In genomic region chr12:90729648-90730047, GRCm38 (mm10) we compare ENCODE assay signal across 8 mouse cellular contexts. TPM values are rescaled to one million over a fixed set of nuclear protein-coding genes. Genes with fewer than 3 reads are reported as not detected.
A peak's percentile ranks its signal among the peaks of the same experiment; 100 is the strongest.
DNase-seq lines count a peak whose midpoint lies in the region; ATAC-seq lines count a peak whose summit lies in the region.

No protein-coding gene starts in this region.

- no peaks in the 10 kb centered on the region for H3K9me3 ChIP-seq in intestine, embryonic 14.5 days (ENCODE audit: control insufficient read depth, low read length)
- H3K9me3 ChIP-seq in intestine, embryonic 15.5 days: no peaks in the 10 kb centered on the region
- H3K9me3 ChIP-seq in limb, embryonic 10.5 days (replicated peaks): no peaks in the 10 kb centered on the region

- H3K27ac ChIP-seq in intestine, embryonic 14.5 days (ENCODE audit: low read depth): no peak overlapping the region
- H3K27ac ChIP-seq in intestine, embryonic 15.5 days: no peak overlapping the region
- no peak overlapping the region for H3K27ac ChIP-seq in limb, embryonic 10.5 days

- WGBS in intestine, embryonic 14.5 days: 48% methylated on average over 10 of the region's 10 CpGs
- 56% methylated on average over 10 of the region's 10 CpGs for WGBS in intestine, embryonic 15.5 days
- WGBS in limb, embryonic 10.5 days: 47% methylated on average over 10 of the region's 10 CpGs

- no peaks in the 10 kb centered on the region for H3K27me3 ChIP-seq in intestine, embryonic 14.5 days (replicated peaks; ENCODE audit: control insufficient read depth, insufficient read depth, low read length)
- no peaks in the 10 kb centered on the region for H3K27me3 ChIP-seq in intestine, embryonic 15.5 days (replicated peaks)
- H3K27me3 ChIP-seq in limb, embryonic 10.5 days (ENCODE audit: low read depth, poor library complexity, severe bottlenecking): no peaks in the 10 kb centered on the region

- no peak overlapping the region for H3K4me2 ChIP-seq in intestine, embryonic 14.5 days (ENCODE audit: low read length)
- H3K4me2 ChIP-seq in intestine, embryonic 15.5 days (replicated peaks): no peak overlapping the region

- no peak overlapping the region for H3K4me3 ChIP-seq in intestine, embryonic 14.5 days (ENCODE audit: low read depth, low read length)
- no peak overlapping the region for H3K4me3 ChIP-seq in intestine, embryonic 15.5 days (replicated peaks)
- no peak overlapping the region for H3K4me3 ChIP-seq in limb, embryonic 10.5 days

- intact Hi-C loops in heart, postnatal 10 days (cut with DNase I): loop anchor here (1.0 to 10.0 kb wide), 2 partner anchors 165 to 585 kb away; no protein-coding TSS in a partner anchor

- no peaks in the 10 kb centered on the region for H3K36me3 ChIP-seq in intestine, embryonic 14.5 days (ENCODE audit: control insufficient read depth, insufficient read depth, low read length)
- H3K36me3 ChIP-seq in intestine, embryonic 15.5 days: no peaks in the 10 kb centered on the region
- no peaks in the 10 kb centered on the region for H3K36me3 ChIP-seq in limb, embryonic 10.5 days

- ATAC-seq in intestine, embryonic 14.5 days (replicated peaks; ENCODE audit: low FRiP score, low TSS enrichment, low read depth): no peak
- no peak for ATAC-seq in intestine, embryonic 15.5 days

- H3K9ac ChIP-seq in intestine, embryonic 14.5 days (ENCODE audit: low read length): no peak overlapping the region
- H3K9ac ChIP-seq in intestine, embryonic 15.5 days: no peak overlapping the region

- H3K4me1 ChIP-seq in intestine, embryonic 14.5 days (replicated peaks; ENCODE audit: control insufficient read depth, insufficient read depth, low read length): no peaks in the 10 kb centered on the region
- H3K4me1 ChIP-seq in intestine, embryonic 15.5 days (replicated peaks): no peaks in the 10 kb centered on the region
- no peaks in the 10 kb centered on the region for H3K4me1 ChIP-seq in limb, embryonic 10.5 days

- peak; percentile 62 for DNase-seq in intestine, embryonic 14.5 days (ENCODE audit: low spot score)
- DNase-seq in ZHBTc4 (ENCODE audit: low read depth, low spot score): peak; percentile 80
- DNase-seq in cerebellum, postnatal 25 days: peak; percentile 80 to 86
- DNase-seq in heart, postnatal 10 days: peak; percentile 65 to 82
- DNase-seq in limb, embryonic 10.5 days (ENCODE audit: low spot score): peak; percentile 75
- peak; percentile 12 for DNase-seq in ovary, adult 18-20 months (ENCODE audit: low spot score)
- peak; percentile 66 to 73 for DNase-seq in thymus, postnatal 36 days

RNA-seq across cellular contexts. Expression of gene Dio2, which starts 8.6 kb away (rescaled TPM):
- polyA plus RNA-seq in intestine, embryonic 14.5 days (2014; fragmentation: Nextera tagmentation; extraction: Ambion mirVana): 0.15 and 0.27 TPM in 2 replicates
- polyA plus RNA-seq in intestine, embryonic 15.5 days (2015; fragmentation: Nextera tagmentation; extraction: Ambion mirVana): 0.05 and 0.10 TPM in 2 replicates
- total RNA-seq in heart, postnatal 10 days (2021): 10 to 100 TPM in 1 of 2 experiments, 1 to 10 TPM in 1; 2.7 to 13.6 TPM
- 0.04 TPM in 1 of 2 replicates, not detected in the other for polyA plus RNA-seq in limb, embryonic 10.5 days (2016; fragmentation: Nextera tagmentation; extraction: Ambion mirVana)

Comparison
In these comparisons a context has a peak if more than half of its experiments do, and no peak if none do; other contexts are left out.
1. DNase-seq: peak in every context shown above with its lines; median percentile 83 in cerebellum, postnatal 25 days; 80 in ZHBTc4; 75 in limb, embryonic 10.5 days; 74 in heart, postnatal 10 days; 70 in thymus, postnatal 36 days; 62 in intestine, embryonic 14.5 days; 12 in ovary, adult 18-20 months.